Mouse (Mus musculus) stomach, postnatal 0 days (tissue): ENCODE measurements at regions not wholly inside any gene's neighbourhood (a gene's known extent, or its start where the extent isn't known, plus 50 kb on each side); places are given as distances from the start of the nearest gene placed in this dataset.

ENCODE experiments used
- CTCF ChIP-seq: IDR thresholded peaks from 2 replicates; pipeline ENCODE4 v1.5.1; 2016; ENCODE audit warnings: antibody characterized with exemption, low read depth, mild to moderate bottlenecking, moderate library complexity
- EP300 ChIP-seq: optimal IDR thresholded peaks from 2 replicates; pipeline ENCODE3; 2016; ENCODE audit warnings: antibody characterized with exemption

- TF ChIP-seq CTCF = no peak
- no peak for TF ChIP-seq EP300
Measured at GRCm38 (mm10) chr3:146347311-146347710, 57.1 kb upstream of the Ssx2ip start.
